Mouse (Mus musculus): ENCODE results near the gene Csf3.

Gene Csf3

DNA sequence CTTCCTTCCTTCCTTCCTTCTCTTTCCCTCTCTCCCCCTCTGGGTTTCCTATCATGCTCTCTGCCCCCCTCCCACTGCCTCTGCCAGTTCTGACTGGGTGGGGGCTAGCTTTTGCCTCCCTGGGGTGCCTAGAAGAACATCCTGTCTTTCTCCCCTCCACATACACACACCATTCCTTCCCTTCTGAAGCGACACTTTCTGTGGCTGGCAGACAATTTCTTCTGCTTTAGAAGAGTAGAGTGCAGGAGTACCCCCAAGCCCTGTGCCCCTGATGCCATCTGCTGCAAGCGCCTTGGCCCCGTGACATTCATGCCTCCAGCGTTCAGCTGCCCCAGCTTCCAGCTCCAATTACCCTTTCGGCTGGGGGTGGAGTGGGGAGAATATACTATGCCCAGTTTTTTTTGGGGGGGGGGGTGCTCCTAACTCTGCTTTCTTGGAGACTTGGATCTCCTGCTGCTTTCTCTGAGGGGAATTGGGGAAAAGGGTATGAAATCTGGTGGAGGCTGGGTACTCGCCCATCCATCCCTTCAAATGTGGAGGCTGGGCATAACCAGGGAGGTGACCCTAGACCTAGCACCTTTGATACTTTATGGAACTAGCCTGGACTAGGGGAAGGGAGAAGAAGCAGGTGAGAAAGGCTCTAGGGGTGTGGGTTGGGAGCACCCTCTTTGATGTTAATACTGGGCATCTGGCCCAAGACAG lies 46.9 kb downstream of the Csf3 start:
- no peak for DNase-seq (ENCODE audit: low read depth, low spot score)

- DNase-seq (ENCODE audit: low read depth, low spot score) = no peak
Measured at GRCm38 (mm10) chr11:98748506-98749416, 47.7 kb downstream of the Csf3 start.

- no peak for DNase-seq (ENCODE audit: low read depth, low spot score)
Measured at GRCm38 (mm10) chr11:98749716-98750115, 48.7 kb downstream of the Csf3 start.

DNA sequence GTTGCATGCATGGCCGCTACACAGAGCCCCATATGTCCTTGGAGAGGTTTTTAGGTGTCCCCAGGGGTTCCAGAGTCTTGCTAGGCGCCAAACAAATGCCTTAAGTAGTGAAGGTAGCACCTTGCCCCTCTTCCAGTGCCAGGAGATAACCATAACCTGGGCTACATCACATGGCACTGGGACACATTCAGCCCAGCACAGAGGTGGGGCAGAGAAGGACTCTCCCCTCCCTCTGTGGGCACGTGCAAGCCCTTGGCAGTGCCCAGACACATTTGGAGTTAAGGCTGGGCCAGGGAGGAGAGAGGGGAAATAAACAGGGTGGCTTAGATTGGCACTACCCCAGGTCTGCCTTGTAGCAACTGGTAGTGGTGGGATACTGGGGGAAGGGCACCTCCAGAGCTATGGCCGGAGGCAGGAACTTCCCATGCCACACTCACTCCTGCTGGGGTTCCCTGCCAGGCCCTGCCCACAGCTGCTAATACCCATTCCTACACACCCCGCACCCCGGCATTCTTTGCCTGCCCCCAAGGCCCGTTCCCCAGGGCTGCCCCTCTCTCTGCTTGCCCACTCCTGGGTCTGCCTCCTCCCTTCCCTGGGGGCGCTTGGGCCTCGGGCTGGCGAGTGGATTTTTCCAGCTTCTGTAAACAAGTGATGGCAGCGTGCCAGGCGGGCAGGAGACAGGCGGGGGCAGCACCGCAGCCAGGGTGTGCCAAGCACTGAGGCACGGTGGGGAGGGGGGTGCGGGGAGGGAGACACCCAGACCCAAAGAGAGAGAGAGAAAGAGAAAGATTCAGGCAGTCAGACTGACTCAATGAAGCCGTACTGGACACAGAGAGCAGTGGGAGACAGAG lies 49.5 kb downstream of the Csf3 start:
- no peak for DNase-seq (ENCODE audit: low read depth, low spot score)

GRCm38 (mm10) chr11:98751221-98751782 lies 50.2 kb downstream of the Csf3 start:
- no peak for DNase-seq (ENCODE audit: low read depth, low spot score)

DNA sequence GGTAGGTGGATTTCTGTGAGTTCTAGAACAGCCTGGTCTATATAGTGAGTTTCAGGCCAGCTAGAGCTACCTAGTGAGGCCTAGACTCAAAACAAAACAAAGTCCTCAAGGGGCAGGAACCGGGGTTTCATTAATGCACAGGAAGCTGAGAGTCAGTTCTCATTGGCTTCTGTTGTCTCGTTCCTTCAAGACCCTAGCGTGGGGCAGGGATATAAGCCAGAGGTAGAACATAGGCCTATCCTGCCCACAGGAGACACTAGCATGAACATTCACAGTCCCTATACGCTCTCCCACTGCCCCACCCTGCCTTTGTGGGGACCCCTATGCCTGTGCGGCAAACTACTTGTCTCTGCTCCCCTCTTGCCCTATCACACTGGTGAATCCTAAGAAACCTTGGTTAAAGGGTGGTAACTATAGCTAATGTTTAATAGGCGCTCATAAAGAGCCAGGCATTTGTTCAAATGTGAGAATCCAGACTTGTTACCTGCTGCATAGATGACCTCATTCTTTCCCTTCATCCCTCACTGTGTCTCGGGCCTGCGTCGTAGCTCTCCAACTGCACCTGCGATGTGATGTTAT lies 51.6 kb downstream of the Csf3 start:
- DNase-seq (ENCODE audit: low read depth, low spot score) = no peak
